Mouse (Mus musculus) heart, embryonic 16.5 days (tissue): ENCODE measurements around the gene Myo1h. TPM values are rescaled to one million over a fixed set of nuclear protein-coding genes. Genes with fewer than 3 reads are reported as not detected.

Experiments
- ATAC-seq: fragments of 200-750 bp; cut with Nextera tagmentation; replicated peaks from 2 replicates; pipeline ENCODE4 v1.8.0; 2017; ENCODE audit warnings: moderate number of reproducible peaks; ENCODE audit not compliant: insufficient read depth, low FRiP score; ENCODE audit errors: extremely low read depth
- H3K27ac ChIP-seq: fragments of 300-500 bp; sonication (generic); 2 replicates; pipeline ENCODE4 v1.5.1; 2014; ENCODE audit warnings: mild to moderate bottlenecking, low read length, control low read depth, moderate library complexity
- H3K27me3 ChIP-seq: fragments of 300-500 bp; sonication (generic); 2 replicates; pipeline ENCODE4 v1.6.1; 2014; ENCODE audit warnings: low read length, mixed read lengths; ENCODE audit not compliant: control insufficient read depth, insufficient read depth
- H3K36me3 ChIP-seq: fragments of 300-500 bp; sonication (generic); 2 replicates; pipeline ENCODE4 v1.6.1; 2014; ENCODE audit not compliant: control insufficient read depth, insufficient read depth
- H3K4me1 ChIP-seq: fragments of 300-500 bp; sonication (generic); 2 replicates; pipeline ENCODE4 v1.6.1; 2014; ENCODE audit warnings: low read length, mixed read lengths; ENCODE audit not compliant: control insufficient read depth, insufficient read depth
- H3K4me2 ChIP-seq: fragments of 300-500 bp; sonication (generic); 2 replicates; pipeline ENCODE4 v1.6.1; 2014; ENCODE audit warnings: low read depth, mild to moderate bottlenecking, control low read depth, low read length
- H3K4me3 ChIP-seq: fragments of 300-500 bp; sonication (generic); 2 replicates; pipeline ENCODE4 v1.5.1; 2014; ENCODE audit warnings: mild to moderate bottlenecking, control low read depth, low read length
- H3K9ac ChIP-seq: fragments of 300-500 bp; sonication (generic); 2 replicates; pipeline ENCODE4 v1.6.1; 2014; ENCODE audit warnings: low read length, control low read depth
- H3K9me3 ChIP-seq: fragments of 300-500 bp; sonication (generic); replicated peaks from 2 replicates; pipeline ENCODE4 v1.6.1; 2016; ENCODE audit warnings: low read length; ENCODE audit not compliant: control insufficient read depth
- WGBS: fragments of 180-500 bp; shearing (Covaris S2); extraction: QIAGEN DNeasy Blood & Tissue Kit; methylation state at CpG from one replicate; pipeline ENCODE4 v1.1.7; 2014; 5-methylcytosine and 5-hydroxymethylcytosine counted together
- polyA plus RNA-seq: library from polyadenylated mRNA; unstranded; fragments of >200 nt; fragmentation: Nextera tagmentation; extraction: Ambion mirVana; gene quantifications from 2 replicates; pipeline ENCODE4 v1.2.1, GENCODE M21; 2015

The Myo1h gene
- polyA plus RNA-seq, 1 experiment from 2014 or later = 2.7 TPM

GRCm38 (mm10) chr5:114303166-114303565, 14.2 kb downstream of the Myo1h start:
- Histone ChIP-seq H3K4me1 (no peaks in the 10 kb centered on the region), H3K9ac (no peak overlapping the region), H3K27me3 (peaks cover 10% of the 10 kb centered on the region), H3K27ac (no peak overlapping the region), H3K9me3 (no peaks in the 10 kb centered on the region), H3K36me3 (no peaks in the 10 kb centered on the region), H3K4me2 (no peak overlapping the region), H3K4me3 (no peak overlapping the region)
- no peak for ATAC-seq
- WGBS = 69% methylated on average over 6 of the region's 6 CpGs

- Histone ChIP-seq H3K9ac (no peak overlapping the region), H3K36me3 (no peaks in the 10 kb centered on the region), H3K4me3 (no peak overlapping the region), H3K4me1 (no peaks in the 10 kb centered on the region), H3K4me2 (no peak overlapping the region), H3K9me3 (no peaks in the 10 kb centered on the region), H3K27ac (no peak overlapping the region), H3K27me3 (peaks cover 5% of the 10 kb centered on the region)
- WGBS = 19% methylated on average over 5 of the region's 5 CpGs
- ATAC-seq = no peak
These were observed 17.5 kb downstream of the Myo1h start for GRCm38 (mm10) chr5:114306496-114306895.

DNA sequence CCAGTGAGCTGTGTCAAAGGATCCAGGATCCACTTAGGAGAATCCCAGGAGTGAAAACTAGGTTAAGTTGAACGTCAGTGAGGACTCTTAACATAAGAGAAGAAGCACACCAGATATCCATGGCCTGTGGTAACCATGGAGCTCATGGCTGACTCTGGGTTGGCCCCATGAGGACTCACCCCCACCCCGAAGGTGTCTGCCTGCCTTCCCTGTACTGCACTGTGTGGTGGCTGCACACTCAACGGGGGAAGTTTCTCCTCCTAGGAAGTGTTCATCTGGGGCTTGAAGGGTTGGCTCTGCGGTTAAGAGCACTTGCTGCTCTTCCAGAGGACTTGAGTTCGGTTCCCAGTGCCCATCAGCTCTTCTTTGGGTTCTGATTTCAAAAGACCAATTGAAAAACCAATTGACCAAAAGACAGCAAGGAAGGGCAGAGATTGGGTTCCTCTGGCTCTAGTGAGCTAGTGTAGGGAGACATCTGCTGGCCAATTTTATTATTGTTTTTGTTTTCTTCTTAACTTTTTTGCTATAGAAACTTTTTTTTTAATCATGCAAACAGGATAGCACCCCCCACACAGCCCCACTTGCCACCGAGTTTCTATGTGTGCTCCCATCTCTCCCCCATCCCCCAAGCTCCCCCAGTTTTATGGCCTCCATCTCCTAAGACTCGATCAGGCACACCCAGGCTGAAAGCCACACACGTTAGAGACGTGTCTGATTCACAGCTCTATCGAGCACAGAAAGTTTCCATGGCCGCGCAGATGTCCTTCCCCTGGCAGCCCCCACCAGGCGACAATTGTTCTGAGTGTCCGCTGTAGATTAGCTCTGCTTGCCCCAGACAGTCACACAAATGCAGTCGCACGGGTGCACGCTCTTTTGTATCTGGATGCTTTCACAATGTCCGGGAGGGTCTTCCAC, 20.1 kb downstream of the Myo1h start:
- no peak overlapping the region for H3K9ac ChIP-seq

GRCm38 (mm10) chr5:114309680-114310036, 20.7 kb downstream of the Myo1h start:
- no peaks in the 10 kb centered on the region for H3K9me3 ChIP-seq
- 57% methylated on average over 11 of the region's 11 CpGs for WGBS
- H3K36me3 ChIP-seq = no peaks in the 10 kb centered on the region
- H3K27me3 ChIP-seq = no peaks in the 10 kb centered on the region
- H3K4me2 ChIP-seq = peak overlapping the region; percentile 50; the same call in 1 of the 2 replicates
- H3K27ac ChIP-seq = no peak overlapping the region
- ATAC-seq = no peak
- no peak overlapping the region for H3K9ac ChIP-seq
- no peaks in the 10 kb centered on the region for H3K4me1 ChIP-seq
- no peak overlapping the region for H3K4me3 ChIP-seq

More for the DNA sequence above, 20.1 kb downstream of the Myo1h start:
- H3K9me3 ChIP-seq = no peaks in the 10 kb centered on the region
- H3K4me3 ChIP-seq = no peak overlapping the region
- 42% methylated on average over 18 of the region's 18 CpGs for WGBS
- no peaks in the 10 kb centered on the region for H3K36me3 ChIP-seq
- ATAC-seq = 0 out of 2 replicates have a peak, but pooled peaks have one; percentile 10
- no peak overlapping the region for H3K27ac ChIP-seq
- H3K4me2 ChIP-seq = peak overlapping the region; percentile 50
- H3K4me1 ChIP-seq = no peaks in the 10 kb centered on the region
- H3K27me3 ChIP-seq = no peaks in the 10 kb centered on the region

DNA sequence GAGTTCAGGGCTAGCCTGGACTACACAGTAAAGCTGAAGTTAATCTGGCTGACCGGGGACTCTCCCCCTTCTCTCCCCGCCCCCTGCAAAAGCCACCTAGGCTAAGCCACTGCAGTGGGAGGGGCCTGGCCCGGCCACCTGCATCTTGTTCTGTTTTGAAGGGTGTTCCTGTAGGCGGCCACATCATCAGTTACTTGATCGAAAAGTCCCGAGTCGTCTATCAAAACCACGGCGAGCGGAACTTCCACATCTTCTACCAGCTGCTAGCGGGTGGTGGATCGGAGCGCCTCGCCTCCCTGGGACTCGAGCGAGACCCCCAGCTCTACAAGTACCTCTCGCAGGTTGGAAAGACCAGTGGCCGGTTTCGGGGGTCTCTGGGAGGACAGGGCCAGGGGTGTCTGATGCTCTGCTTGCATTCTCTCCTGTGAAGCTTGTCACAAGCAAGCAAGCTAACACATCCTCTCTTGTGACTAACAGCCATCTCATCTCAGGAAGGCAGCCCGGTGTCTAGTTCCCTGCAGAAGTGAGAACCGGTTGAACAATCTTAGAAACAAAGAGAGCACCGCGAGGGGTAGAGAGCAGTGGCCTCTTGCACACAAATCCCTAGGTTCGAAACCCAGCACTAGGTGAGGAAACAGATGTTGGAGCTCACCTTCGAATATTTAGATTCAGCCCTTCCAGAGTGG, 34.3 kb downstream of the Myo1h start:
- no peak overlapping the region for H3K4me3 ChIP-seq
- H3K4me2 ChIP-seq = peak overlapping the region; percentile 43
- no peaks in the 10 kb centered on the region for H3K36me3 ChIP-seq
- no peak overlapping the region for H3K9ac ChIP-seq
- no peaks in the 10 kb centered on the region for H3K9me3 ChIP-seq
- H3K27ac ChIP-seq = no peak overlapping the region
- no peak for ATAC-seq
- H3K4me1 ChIP-seq = no peaks in the 10 kb centered on the region
- WGBS = 49% methylated on average over 25 of the region's 25 CpGs
- H3K27me3 ChIP-seq = no peaks in the 10 kb centered on the region; the same call in none of the 2 replicates

DNA sequence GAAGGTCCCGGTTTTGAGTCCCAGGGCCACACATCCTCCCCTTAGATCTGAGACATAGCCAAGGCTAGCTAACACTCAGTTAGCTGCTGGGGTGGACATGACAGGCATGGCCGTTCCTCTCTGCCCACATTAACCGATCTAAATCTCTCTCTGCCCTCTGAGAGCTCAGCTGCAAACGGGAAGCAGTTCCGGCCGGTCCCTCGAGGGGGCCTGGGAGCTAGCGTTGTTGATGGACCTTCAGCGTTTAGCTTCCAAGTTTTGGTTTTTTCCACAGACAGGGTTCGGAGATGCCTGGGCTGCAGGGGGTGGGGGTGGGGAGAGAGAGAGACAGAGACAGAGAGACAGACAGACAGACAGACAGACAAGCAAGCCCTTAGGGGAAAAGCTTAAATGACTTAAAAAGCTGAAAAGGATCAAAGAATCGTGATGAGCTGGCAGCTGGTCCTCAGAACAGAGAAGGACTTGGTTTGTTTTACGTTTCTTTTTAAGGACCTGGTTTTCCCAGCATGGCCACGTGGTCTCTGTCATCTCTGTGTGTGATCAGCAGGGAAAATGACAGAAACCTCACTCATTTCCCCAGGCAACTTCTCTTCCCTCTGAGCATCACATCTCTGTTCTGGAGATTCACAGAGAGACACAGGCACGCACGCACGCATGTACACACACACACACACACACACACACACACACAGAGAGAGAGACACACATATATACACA, 35.0 kb downstream of the Myo1h start:
- 23% methylated on average over 16 of the region's 16 CpGs for WGBS
- no peak for ATAC-seq
- Histone ChIP-seq H3K36me3 (no peaks in the 10 kb centered on the region), H3K27me3 (no peaks in the 10 kb centered on the region; the same call in none of the 2 replicates), H3K4me2 (peak overlapping the region; percentile 43), H3K9me3 (no peaks in the 10 kb centered on the region), H3K4me3 (no peak overlapping the region), H3K9ac (no peak overlapping the region), H3K4me1 (no peaks in the 10 kb centered on the region), H3K27ac (no peak overlapping the region)

DNA sequence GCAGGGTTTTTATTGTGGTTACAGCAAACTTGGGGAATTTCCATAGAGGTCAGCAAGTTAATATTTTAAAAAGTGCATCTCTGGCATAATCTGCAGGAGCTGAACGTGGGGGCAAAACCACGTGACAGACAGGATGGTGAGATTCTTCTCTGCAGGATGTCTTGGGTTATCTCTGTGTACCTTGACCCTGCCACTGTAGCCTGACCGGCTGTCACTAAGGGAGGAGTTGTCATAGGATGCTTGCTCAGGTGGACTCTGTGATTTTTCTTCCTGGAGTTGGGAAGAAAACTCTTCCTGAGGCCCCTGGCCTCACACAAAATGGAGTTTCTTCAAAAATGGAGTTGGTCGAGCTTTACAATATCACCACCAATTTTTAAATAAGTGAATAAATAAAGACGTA, 54.0 kb downstream of the Myo1h start:
- 61% methylated on average over 5 of the region's 5 CpGs for WGBS
- no peak overlapping the region for H3K27ac ChIP-seq
- no peak for ATAC-seq

DNA sequence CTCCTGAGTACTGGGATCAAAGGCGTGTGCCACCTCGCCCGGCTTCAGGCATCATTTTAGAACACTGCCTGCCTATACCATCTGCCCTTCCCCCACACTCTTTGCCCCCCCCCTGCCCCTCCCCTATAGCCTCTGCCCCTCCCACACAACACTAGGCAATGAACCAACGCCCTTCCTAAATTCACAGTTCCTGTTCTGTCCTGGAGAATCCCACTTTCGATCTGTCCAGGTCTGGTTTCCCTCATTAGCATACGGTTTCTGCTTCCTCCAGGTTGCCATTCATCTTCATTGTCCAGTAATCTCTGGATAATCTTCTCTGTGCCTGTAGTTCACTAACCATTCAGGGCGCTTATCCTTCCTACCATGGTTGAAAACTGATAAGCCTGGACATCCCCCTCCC, 54.6 kb downstream of the Myo1h start:
- 81% methylated on average over 7 of the region's 7 CpGs for WGBS
- no peak overlapping the region for H3K4me2 ChIP-seq
- H3K4me3 ChIP-seq = no peak overlapping the region
- no peak for ATAC-seq
- no peaks in the 10 kb centered on the region for H3K27me3 ChIP-seq
- no peaks in the 10 kb centered on the region for H3K9me3 ChIP-seq
- no peaks in the 10 kb centered on the region for H3K36me3 ChIP-seq
- H3K9ac ChIP-seq = no peak overlapping the region
- no peak overlapping the region for H3K27ac ChIP-seq
- H3K4me1 ChIP-seq = no peaks in the 10 kb centered on the region

More for the DNA sequence above, 54.0 kb downstream of the Myo1h start:
- Histone ChIP-seq H3K36me3 (no peaks in the 10 kb centered on the region), H3K27me3 (no peaks in the 10 kb centered on the region), H3K4me2 (no peak overlapping the region), H3K4me1 (no peaks in the 10 kb centered on the region), H3K9ac (no peak overlapping the region), H3K9me3 (no peaks in the 10 kb centered on the region), H3K4me3 (no peak overlapping the region)
